ENCODE assay signal across 8 mouse cellular contexts in the genomic region with DNA sequence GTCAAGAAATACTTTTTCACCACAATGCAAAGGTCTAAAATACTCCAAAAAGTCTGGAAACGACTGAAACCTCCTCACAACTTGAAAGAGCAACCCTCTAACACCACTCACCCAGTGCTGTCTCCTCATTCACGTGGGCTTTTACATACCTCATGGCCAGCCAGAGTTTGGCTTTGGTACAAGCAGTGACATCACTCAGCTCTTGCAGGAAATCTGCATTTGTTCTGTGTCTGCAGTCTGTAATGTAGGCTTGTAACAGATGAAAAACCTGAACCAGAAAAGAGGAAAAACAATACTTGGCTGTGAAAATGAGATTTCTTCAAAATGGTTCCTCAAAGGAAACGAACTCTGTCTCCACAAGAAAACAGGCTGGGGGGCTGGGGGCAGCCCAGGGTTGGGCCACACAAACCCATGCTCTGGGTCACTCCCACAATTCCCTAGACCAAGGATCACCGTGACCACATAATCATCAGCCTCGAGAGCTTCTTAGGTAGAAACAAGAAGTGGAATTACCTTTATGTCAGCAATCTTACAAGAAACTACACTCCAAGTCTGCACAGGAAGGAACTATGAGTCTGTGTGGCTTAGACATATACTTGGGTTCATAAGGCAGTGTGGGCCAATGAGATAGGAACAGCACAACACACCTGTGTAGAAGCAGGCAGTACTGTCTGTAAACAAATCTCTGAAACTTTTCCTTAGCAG.
A peak's percentile ranks its signal among the peaks of the same experiment; 100 is the strongest.
DNase-seq lines count a peak whose midpoint lies in the region; ATAC-seq and TF ChIP-seq lines count a peak whose summit lies in the region.

No protein-coding gene starts in this region.

- no peak for TF ChIP-seq CTCF in heart, postnatal 0 days (IDR thresholded peaks at IDR 0.05; ENCODE audit: low read depth)

- 47% methylated on average over 5 of the region's 5 CpGs for WGBS in forebrain, embryonic 14.5 days
- WGBS in forebrain, embryonic 11.5 days, result 89% methylated on average over 5 of the region's 5 CpGs
- WGBS in lung, embryonic 16.5 days, result 37% methylated on average over 5 of the region's 5 CpGs
- WGBS in heart, postnatal 0 days, result 20% methylated on average over 5 of the region's 5 CpGs

- no peak overlapping the region for H3K4me3 ChIP-seq in forebrain, embryonic 14.5 days (ENCODE audit: low read depth, low read length)
- H3K4me3 ChIP-seq in forebrain, embryonic 11.5 days (ENCODE audit: low read depth, low read length), result no peak overlapping the region
- no peak overlapping the region for H3K4me3 ChIP-seq in lung, embryonic 16.5 days (ENCODE audit: low read length)
- H3K4me3 ChIP-seq in heart, postnatal 0 days (ENCODE audit: low read depth, low read length), result no peak overlapping the region

- H3K4me2 ChIP-seq in forebrain, embryonic 14.5 days (ENCODE audit: low read length), result no peak overlapping the region
- no peak overlapping the region for H3K4me2 ChIP-seq in forebrain, embryonic 11.5 days (ENCODE audit: low read depth, low read length, severe bottlenecking)
- no peak overlapping the region for H3K4me2 ChIP-seq in lung, embryonic 16.5 days (ENCODE audit: low read depth, low read length)
- no peak overlapping the region for H3K4me2 ChIP-seq in heart, postnatal 0 days (ENCODE audit: low read depth, low read length)

- no peak overlapping the region for H3K27ac ChIP-seq in forebrain, embryonic 14.5 days (ENCODE audit: low read depth, low read length)
- no peak overlapping the region for H3K27ac ChIP-seq in forebrain, embryonic 11.5 days (ENCODE audit: low read depth, low read length)
- H3K27ac ChIP-seq in lung, embryonic 16.5 days (ENCODE audit: low read length), result peak overlapping the region; percentile 47; the same call in 1 of the 2 replicates
- H3K27ac ChIP-seq in heart, postnatal 0 days (ENCODE audit: low read depth), result peak overlapping the region; percentile 93

- no peak overlapping the region for H3K9ac ChIP-seq in forebrain, embryonic 14.5 days (ENCODE audit: low read length)
- no peak overlapping the region for H3K9ac ChIP-seq in forebrain, embryonic 11.5 days (ENCODE audit: low read length)
- H3K9ac ChIP-seq in lung, embryonic 16.5 days (ENCODE audit: low read length), result no peak overlapping the region
- H3K9ac ChIP-seq in heart, postnatal 0 days (replicated peaks; ENCODE audit: low read depth, low read length), result no peak overlapping the region; the same call in 1 of the 2 replicates

- DNase-seq in forebrain, embryonic 14.5 days (ENCODE audit: low spot score), result peak; percentile 78
- no peak for DNase-seq in forebrain, embryonic 11.5 days (ENCODE audit: low spot score)
- DNase-seq in lung, postnatal 25 days (ENCODE audit: low spot score), result no peak
- DNase-seq in heart, postnatal 0 days (ENCODE audit: low spot score), result peak; percentile 71
- DNase-seq in cerebellum, adult 11-12 months, result no peak
- DNase-seq in yolk sac, embryonic 10.5 days (ENCODE audit: low spot score), result no peak

- H3K9me3 ChIP-seq in forebrain, embryonic 14.5 days (replicated peaks; ENCODE audit: control insufficient read depth, low read length), result no peaks in the 10 kb centered on the region
- no peaks in the 10 kb centered on the region for H3K9me3 ChIP-seq in forebrain, embryonic 11.5 days (ENCODE audit: control insufficient read depth, low read length)
- H3K9me3 ChIP-seq in lung, embryonic 16.5 days (ENCODE audit: control insufficient read depth, low read length), result no peaks in the 10 kb centered on the region
- H3K9me3 ChIP-seq in heart, postnatal 0 days (replicated peaks; ENCODE audit: control insufficient read depth, low read length), result no peaks in the 10 kb centered on the region

- no peak for TF ChIP-seq EP300 in heart, postnatal 0 days (IDR thresholded peaks at IDR 0.05; ENCODE audit: low read depth)

- peaks cover 13% of the 10 kb centered on the region; the same call in 1 of the 2 replicates for H3K4me1 ChIP-seq in forebrain, embryonic 14.5 days (ENCODE audit: control insufficient read depth, insufficient read depth, low read length)
- H3K4me1 ChIP-seq in forebrain, embryonic 11.5 days (replicated peaks; ENCODE audit: control insufficient read depth, insufficient read depth, low read length), result no peaks in the 10 kb centered on the region
- peaks cover 40% of the 10 kb centered on the region for H3K4me1 ChIP-seq in lung, embryonic 16.5 days (replicated peaks; ENCODE audit: control insufficient read depth, insufficient read depth, low read length)
- peaks cover 36% of the 10 kb centered on the region for H3K4me1 ChIP-seq in heart, postnatal 0 days (ENCODE audit: control insufficient read depth, insufficient read depth)

- H3K36me3 ChIP-seq in forebrain, embryonic 14.5 days (ENCODE audit: control insufficient read depth, insufficient read depth, low read length), result 0 out of 2 replicates have a peak, but pooled peaks cover 3% of the 10 kb centered on the region
- no peaks in the 10 kb centered on the region; the same call in 1 of the 2 replicates for H3K36me3 ChIP-seq in forebrain, embryonic 11.5 days (ENCODE audit: control insufficient read depth, insufficient read depth, low read length)
- no peaks in the 10 kb centered on the region for H3K36me3 ChIP-seq in lung, embryonic 16.5 days (ENCODE audit: control insufficient read depth, insufficient read depth, low read length)
- no peaks in the 10 kb centered on the region for H3K36me3 ChIP-seq in heart, postnatal 0 days (replicated peaks; ENCODE audit: control insufficient read depth, insufficient read depth, low read length)

- peak; percentile 78 for ATAC-seq in forebrain, embryonic 14.5 days
- no peak for ATAC-seq in forebrain, embryonic 11.5 days (replicated peaks; ENCODE audit: low FRiP score)
- no peak for ATAC-seq in lung, embryonic 16.5 days (ENCODE audit: low read depth)
- 0 out of 2 replicates have a peak, but pooled peaks have one; percentile 45 for ATAC-seq in heart, postnatal 0 days (ENCODE audit: insufficient read depth, low read depth)
- peak; percentile 33; the same call in 1 of the 2 replicates for ATAC-seq in megakaryocyte progenitor cell, adult 5-6 weeks (replicated peaks; ENCODE audit: poor library complexity)

- no peaks in the 10 kb centered on the region for H3K27me3 ChIP-seq in forebrain, embryonic 14.5 days (replicated peaks; ENCODE audit: control insufficient read depth, insufficient read depth, low read length)
- H3K27me3 ChIP-seq in forebrain, embryonic 11.5 days (ENCODE audit: control insufficient read depth, insufficient read depth, low read length), result no peaks in the 10 kb centered on the region
- no peaks in the 10 kb centered on the region for H3K27me3 ChIP-seq in lung, embryonic 16.5 days (ENCODE audit: control insufficient read depth, insufficient read depth, low read depth, low read length)
- H3K27me3 ChIP-seq in heart, postnatal 0 days (ENCODE audit: control insufficient read depth, insufficient read depth, low read length), result no peaks in the 10 kb centered on the region

Comparison
In these comparisons a context has a peak if more than half of its experiments do, and no peak if none do; other contexts are left out.
1. ATAC-seq: peak in forebrain, embryonic 14.5 days (single experiment), heart, postnatal 0 days (single experiment) and megakaryocyte progenitor cell, adult 5-6 weeks (single experiment); none in forebrain, embryonic 11.5 days (single experiment) and lung, embryonic 16.5 days (single experiment).
2. DNase-seq: peak in forebrain, embryonic 14.5 days (single experiment) and heart, postnatal 0 days (single experiment); none in forebrain, embryonic 11.5 days (single experiment), lung, postnatal 25 days (single experiment), cerebellum, adult 11-12 months (single experiment) and yolk sac, embryonic 10.5 days (single experiment).
3. H3K27ac ChIP-seq: peak in lung, embryonic 16.5 days (single experiment) and heart, postnatal 0 days (single experiment); none in forebrain, embryonic 14.5 days (single experiment) and forebrain, embryonic 11.5 days (single experiment).